Mouse (Mus musculus) megakaryocyte-erythroid progenitor cell, adult 5-6 weeks (primary cell): ENCODE results near the gene March8. TPM values are rescaled to one million over a fixed set of nuclear protein-coding genes. Genes with fewer than 3 reads are reported as not detected.
"Not testable (repeated sequence)": the region's sequence is repeated elsewhere in the genome, so short reads cannot be mapped to it uniquely, and the experiment has no call there.

Source experiments
- ATAC-seq: replicated peaks from 2 replicates; pipeline ENCODE4 v1.8.0; 2016; ENCODE audit warnings: mild to moderate bottlenecking, inconsistent platforms; ENCODE audit not compliant: severe bottlenecking, poor library complexity, low FRiP score, low TSS enrichment
- total RNA-seq, 2 experiments: library from RNA; stranded (forward) in 1 of 2; stranded (reverse) in 1 of 2; fragments of 200-1000, 215-1000 nt in 1 of 2; fragments of >200 nt in 1 of 2; fragmentation: Nextera tagmentation in 1 of 2; gene quantifications; 2 replicates each; pipeline ENCODE4 v1.2.3; 2014 to 2017

March8 gene
- total RNA-seq (2014; fragmentation: Nextera tagmentation) (48.1 and 51.8 TPM in 2 replicates), total RNA-seq (2017) (47.0 and 51.0 TPM in 2 replicates)

DNA sequence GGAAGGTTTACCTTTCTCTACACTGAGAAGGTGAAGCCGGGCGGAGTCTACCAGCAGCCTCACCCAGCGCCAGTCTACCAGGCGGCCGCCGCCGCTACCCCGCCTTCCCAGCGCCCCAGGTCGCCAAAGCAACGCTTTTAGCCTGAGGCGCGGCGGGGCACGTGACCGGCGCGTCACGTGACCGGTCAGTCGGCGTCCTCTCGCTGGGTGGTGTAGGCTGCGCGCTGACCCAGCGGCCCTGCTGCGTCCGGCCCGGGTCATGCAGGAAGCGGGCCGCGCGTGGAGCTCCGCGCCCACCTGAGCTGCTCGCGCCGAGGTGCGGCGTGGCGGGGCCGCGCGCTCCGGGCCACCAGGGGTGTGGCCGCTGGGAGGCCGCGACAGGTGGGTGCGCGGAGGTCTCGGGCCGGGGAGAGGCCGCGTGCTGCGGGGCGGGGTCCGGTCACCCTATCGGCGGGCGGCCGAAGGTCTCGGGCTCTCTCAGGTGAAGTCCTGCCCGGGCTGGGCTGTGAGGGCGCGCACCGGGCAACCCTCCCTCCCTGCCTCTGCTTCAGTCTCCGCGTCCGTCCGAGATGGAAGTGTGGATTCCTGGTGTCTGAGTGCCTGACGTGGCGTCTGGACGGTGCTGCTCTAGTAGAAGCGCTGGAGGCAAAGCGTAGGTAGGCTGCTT, at the start of gene March8:
TSS of gene March8 (plus strand) at position 190 of the 667 bp plus-strand sequence.
- ATAC-seq: peak; percentile 89

DNA sequence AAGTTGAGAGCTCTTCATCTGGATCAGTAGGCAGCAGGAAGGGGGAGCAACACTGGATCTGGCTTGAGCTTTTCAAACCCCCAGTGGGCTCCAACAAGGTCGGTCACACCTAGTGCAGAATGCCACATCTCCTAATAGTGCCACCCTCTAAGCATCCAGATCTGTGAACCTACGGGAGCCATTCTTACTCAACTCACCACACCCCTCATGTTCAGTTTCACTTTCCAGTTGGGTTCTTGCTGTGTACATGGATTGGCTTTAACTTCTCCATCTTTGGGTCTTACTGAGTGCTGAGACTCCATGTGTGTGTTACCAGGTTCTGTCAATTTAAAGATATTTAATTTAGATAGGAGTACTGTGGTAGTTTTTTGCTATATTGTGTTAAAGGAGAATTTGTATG, 26.4 kb upstream of the March8 start:
- no peak for ATAC-seq

DNA sequence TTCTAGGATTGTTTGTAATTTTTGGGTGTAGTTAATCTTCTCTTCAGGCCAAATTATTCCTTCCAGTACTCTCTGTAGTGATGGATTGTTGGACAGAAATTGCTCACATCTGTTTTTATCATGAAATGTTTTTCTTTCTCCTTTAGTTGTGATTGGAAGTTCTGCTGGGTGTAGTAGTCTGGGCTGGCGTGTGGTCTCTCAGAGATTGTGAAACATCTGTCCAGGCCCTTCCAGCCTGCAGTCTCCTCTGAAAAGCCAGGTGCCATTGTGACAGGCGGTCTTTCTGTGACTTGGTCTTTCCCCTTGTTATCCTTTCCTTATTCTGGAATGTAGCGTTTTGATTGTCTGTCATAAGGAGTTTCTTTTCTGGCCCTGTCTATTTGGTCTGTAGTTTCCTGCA, 18.6 kb upstream of the March8 start:
- ATAC-seq: no peak

DNA sequence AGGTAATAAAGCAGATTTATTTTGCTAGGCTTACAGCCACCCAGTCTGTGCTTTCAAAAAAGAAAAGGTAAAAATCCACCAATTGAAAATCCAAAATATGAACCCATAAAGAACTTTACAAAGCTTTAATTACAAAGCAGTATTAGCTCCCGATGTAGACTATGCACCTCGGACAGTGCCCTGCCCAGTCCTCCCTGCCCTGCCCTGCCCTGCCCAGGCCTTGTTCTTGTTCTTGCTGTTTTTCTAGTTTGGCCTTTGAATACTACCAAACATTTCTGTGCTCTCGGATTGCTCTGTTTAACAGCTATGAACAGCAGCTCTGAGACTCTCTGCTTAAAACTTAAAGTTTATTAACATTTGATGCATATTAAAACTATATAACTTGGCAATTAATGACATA, 11.2 kb upstream of the March8 start:
- no peak for ATAC-seq

DNA sequence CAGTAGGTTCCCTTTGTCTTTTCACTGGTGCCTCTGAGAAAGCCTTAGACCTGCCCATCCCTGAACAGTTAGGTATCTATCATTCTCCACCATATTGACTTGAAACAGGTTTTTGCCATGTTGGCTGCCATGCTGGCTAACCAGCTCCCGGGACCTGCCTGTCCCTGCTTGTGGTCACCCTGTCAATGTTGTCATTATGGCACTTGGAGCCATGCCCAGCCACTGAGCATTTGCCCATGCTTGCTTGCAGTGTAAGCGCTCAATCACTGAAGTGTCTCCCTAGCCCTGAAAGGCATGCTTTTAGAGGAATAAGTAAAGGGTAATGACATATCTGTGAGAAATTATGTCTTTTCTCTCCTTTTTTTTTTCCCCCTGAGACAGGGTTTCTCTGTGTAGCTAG, 6.4 kb upstream of the March8 start:
- no peak for ATAC-seq

DNA sequence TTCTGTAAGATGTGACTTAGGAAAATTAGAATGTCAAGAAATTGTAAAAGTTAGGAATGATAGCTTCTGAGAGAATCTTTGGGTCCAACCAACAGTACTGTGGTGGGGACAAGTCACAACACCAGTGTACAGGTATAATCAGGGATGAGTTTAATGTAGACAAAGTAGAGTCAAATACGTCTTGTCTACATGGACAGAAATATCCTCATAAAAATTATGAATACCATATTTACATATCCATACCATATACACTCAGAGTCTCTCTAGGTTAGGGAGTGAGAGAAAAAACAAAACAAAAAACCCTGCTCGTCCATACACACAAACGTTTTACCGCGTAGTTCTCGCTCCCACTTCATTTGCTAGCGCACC, 374 bp upstream of the March8 start:
- no peak; the same call in 1 of the 2 replicates for ATAC-seq

DNA sequence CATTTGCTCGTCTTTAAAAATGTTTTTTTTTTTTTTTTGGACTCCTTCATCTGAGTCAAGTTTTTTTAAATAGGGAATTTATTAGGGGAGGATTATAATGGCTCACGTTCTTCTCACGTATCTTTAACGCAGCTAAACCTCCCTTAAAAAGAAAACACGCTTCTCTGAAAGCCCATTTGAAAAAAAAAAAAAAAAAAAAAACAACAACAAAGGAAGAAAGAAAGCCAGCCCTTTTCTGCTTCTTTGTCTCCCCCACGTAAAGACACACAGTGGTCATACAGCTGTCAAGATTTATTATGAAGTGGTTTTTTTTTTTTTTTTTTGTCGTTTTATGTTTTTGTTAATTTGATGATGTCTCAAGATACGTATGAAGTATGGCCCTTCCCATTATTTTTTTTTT, 696 bp downstream of the March8 start:
- no peak for ATAC-seq

DNA sequence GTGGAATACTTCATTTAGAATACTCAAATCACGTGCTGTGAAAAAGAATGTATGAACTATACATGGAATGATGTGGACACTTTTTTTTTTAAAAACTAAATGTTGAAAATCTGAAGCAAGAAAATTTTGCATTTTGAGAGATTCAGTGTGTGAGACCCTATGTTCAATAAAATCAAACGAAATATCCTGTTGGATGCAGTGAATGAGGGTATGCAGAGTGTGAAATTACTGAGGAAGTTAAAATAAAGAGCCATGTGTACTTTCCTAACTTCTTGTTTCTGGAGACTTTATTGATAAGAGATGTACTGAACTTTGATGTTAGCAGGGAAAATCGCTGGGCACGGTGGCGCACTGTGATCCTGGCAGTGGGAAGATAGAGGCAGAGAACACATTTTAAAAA, 1.3 kb downstream of the March8 start:
- ATAC-seq: no peak

DNA sequence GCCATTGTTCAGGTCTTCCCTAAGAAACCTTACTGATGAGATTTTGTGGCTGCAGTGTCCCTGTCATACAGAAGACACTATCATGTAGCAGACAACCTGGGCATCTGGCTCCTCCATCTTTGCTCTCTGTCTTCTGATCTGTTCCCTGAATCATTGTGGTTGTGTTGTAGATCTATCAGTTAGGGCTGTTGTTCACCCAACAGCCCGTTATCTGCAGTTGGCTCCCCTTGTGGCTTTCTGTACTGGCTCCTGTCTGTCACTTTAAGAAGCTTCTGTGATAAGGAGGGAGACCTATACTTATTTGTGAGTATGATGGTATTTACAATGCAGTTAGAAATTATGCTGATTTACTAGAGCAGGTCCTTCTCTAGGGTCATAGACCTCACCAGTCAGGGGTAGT, 2.7 kb downstream of the March8 start:
- peak; percentile 66 for ATAC-seq

DNA sequence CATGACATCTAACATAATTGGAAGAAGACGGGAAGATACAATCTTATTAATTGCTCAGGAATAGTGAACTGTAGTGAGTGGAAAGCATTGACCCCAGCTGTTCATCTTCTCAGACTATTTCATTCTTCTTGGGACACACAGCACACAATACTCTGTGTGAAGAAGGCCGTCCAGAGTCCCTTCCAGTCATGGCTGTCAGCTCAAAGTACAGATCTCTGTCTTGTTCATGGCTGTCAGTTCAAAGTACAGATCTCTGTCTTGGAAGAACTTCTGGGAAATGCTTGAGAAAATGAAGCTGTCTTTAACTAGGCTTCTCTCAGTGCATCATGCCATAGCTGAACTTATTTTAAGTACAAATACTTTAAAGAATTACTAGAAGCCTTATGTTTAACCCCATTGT, 10.1 kb downstream of the March8 start:
- no peak for ATAC-seq

DNA sequence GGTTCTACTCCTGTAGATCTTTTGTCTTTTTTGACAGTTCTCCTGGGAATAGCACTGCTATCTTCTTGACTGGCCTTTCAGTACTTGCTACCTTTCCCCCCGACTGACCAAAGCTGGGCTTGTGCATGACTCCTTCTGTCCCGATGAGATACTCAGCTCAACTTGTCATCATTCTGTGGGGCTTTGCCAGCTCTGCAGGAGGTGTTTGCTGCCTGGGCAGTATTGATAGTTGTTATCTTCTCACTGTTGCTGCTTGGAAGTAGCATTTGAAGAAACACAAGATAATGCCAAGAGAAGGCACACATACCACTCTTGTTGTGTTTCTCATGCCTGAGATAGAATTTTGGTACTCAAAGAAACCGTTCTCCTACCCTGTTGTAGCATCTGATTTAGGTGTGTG, 12.2 kb downstream of the March8 start:
- ATAC-seq: peak; percentile 95

DNA sequence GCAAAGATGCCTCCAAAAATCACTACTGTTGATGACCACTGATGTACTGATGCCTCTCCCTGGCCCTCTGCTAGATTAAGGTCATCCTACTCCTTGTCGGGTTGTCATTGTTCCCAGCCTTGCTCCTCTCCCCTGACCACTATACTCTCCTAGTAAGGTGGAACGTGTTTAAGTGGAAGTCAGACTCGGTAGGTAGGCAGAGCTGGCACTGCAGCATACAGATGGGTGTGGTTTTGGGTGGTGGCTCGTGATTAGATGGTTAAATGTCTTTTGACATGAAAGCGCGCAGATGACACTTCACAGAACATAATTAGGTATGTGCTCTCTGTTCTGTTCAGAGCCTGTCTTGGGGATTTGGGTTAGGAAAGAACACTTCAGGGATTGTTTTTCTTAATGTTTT, 12.8 kb downstream of the March8 start:
- ATAC-seq: peak; percentile 76

DNA sequence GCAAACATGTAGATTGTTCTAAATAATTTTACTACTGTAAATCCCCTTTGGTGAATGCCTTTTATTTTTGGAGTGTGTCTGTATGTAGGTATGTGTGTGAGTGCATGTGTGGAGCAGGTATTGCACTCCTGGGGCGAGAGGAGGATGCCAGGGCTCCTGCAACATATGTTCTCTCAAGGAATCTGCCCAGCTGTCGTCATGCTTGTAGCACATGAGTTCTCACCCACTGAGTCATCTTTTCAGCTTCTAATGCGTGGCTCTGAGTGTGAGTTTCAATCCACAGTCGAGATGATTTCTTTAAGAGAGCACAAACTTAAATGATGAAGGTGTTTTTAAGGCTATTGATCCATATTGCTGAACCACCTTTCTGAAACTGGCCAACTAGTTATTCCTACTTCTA, 13.7 kb downstream of the March8 start:
- ATAC-seq: no peak

DNA sequence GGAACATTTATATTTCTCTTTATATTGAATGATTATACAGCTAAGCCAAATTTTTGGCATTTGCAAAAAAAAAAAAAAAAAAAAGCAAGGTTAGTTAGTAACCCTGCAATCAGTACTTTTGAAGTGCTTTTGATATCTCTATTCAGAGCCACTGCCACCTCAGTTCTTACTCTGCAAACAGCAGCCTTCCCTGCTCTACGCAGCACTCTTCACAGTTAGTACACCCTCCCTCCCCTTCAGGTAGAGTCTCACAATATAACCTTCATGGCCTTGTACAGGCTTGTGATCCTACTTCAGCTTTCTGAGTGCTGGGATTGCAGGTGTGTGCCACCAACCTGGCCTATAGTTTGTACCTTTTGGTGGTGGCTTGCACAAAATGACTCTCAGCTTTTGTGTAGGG, 15.6 kb downstream of the March8 start:
- no peak for ATAC-seq

DNA sequence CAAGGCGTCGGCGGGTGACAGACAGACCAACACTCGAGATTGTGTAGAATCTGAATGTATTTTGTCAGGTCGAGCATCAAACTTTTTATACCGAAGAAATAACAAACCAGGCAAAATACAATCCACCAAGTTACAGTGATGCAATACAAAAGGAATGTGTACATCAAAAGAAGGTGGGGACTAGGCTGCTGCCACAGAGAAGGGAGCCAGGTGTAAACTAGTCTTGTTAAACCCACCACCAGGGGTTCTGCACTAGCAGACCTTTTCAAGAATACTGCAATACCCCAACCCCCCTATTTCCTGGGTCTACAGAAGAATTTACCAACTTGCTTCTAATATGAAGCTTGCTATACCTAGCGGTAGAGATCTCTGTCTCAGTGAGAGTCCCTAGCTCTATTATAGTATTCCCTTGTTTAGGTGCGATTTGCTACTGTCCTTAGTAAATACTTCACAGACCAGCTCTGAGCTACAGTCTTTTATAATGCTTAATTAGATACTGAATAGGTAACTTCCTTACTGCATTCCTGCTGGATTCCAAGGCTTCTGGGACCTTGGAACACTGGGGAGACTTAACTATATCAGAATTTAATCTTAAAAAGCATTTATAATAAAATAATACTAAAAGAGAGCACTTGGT, 18.6 kb downstream of the March8 start:
- not testable (repeated sequence) for ATAC-seq

DNA sequence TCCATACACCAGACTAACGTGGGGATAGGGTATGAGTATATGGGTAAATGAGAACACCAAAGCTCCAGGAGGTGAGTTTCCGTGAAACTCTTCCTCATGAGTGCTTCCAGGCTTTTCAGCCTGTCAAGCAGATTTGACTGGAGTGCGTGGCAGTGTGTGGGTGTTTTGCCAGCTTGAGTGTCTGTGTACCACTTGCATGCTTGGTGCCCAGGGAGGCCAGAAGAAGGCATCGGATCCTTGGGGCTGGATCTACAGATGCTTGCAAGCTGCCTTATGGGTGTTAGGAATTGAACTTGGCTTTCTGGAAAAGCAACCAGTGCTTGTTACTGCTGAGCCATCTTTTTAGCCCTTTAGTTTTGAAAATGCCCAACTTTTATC, 19.1 kb downstream of the March8 start:
- no peak for ATAC-seq

DNA sequence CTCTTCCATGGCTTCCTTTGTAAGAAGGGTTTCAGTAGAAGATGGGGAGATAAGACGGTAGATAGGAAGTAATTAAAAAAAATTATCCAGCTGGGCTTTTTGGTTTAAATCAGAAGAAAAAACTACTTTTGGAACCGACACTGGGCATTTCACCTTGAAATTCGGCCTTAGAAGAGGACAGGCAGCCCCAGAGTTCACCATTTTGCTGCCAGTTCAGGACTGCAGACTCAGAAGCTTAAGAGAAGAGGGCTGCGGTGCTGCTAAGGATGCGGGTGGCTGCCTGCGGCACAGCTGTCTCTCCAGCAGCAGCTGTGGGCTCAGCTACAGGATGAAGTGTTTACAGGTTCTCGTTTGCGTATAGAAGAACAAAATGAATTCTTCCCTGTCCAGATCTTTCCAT, 20.2 kb downstream of the March8 start:
- no peak for ATAC-seq

DNA sequence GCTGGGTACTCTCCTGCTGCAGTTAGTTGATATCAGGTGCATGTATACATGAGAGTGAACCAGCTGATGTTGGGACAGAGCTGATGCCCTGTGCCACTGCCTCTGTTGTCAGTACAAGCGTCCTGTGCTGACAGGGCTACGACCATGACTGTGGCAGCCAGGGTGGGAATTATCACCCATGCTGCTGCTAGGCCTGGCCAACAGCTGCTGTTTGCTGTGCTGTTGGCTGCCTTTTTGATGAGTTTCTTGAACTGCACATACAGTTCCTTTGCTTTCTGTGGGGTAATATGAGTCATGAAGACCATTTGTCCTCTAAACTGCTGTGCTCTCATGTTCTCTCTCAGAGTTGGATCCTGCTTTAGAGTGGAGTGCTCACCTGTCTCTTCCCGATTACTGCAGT, 21.4 kb downstream of the March8 start:
- no peak for ATAC-seq

DNA sequence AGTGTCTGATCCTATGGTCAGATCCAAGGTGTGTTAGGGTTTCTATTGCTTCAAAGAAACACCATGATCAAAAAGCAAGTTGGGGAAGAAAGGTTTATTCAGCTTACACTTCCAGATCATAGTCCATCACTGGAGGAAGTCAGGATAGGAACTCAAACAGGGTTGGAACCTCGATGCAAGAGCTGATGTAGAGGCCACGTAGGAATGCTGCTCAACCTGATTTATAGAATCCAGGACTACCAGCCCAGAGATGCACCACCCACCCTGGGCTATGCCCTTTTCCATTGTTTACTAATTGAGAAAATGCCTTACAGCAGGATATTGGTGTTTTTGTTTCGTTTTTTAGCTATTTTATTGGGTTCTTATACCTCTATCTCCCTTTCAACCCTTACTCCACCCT, 23.6 kb downstream of the March8 start:
- ATAC-seq: no peak

DNA sequence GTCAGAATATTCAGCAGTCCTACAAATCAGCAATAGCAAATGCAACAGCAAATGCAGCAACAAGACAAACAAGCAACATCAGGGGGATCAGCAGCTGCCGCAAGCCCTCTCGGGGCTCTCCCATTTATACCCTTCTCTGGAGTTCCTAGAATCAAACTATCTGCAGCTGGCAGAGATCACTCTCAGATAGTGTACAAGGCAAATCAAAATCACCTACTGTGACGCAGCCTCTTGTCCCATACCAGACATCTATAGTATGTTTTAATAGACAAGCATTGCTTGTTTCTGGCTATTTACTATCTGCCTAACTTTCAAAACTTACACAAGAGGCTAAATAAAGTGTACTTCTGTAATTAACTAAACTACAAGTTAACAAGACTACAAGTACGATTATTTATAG, 24.2 kb downstream of the March8 start:
- ATAC-seq: no peak

DNA sequence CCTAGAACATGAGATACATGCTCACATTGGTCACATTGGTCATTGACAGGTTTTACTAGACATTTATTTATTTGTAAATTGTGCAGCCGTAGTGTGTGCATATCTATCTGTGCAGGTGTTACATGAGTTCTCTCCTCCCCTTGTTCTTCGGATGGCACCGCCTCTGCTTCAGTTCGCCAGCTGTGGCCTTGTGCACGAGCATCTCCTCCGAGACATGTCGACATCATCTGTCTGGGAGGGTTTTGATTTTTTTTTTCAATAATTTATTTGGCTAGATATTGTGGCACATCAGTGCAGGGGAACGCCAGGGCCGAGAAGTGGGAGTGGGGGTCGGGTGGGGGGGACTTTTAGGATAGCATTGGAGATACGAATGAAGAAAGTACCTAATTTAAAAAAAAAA, 30.1 kb downstream of the March8 start:
- no peak for ATAC-seq

DNA sequence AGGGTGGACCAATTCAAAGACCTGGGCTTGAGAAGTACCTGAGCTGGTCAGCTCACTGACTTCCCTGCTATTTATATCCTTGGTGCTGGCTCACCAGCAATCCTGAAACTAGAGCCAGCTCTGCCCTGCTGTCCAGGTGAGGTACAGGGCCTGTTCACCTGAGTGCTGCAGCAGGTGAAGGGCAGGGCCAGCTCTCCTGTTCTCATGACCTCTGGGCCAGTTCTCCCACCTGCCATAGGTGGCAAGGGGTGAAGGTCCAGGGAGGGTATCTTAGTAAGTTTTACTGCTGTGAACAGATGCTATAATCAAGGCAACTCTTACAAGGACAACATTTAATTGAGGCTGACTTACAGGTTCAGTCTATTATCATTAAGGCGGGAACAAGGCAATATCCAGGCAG, 32.0 kb downstream of the March8 start:
- no peak for ATAC-seq
